Mouse (Mus musculus): Measurements from ENCODE around the gene Src. TPM values are rescaled to one million over a fixed set of nuclear protein-coding genes. Genes with fewer than 3 reads are reported as not detected.
A peak's percentile ranks its signal among the peaks of the same experiment; 100 is the strongest.

Gene Src
- polyA plus RNA-seq, 1 experiment from 2014 or later, result 30.1 TPM

DNA sequence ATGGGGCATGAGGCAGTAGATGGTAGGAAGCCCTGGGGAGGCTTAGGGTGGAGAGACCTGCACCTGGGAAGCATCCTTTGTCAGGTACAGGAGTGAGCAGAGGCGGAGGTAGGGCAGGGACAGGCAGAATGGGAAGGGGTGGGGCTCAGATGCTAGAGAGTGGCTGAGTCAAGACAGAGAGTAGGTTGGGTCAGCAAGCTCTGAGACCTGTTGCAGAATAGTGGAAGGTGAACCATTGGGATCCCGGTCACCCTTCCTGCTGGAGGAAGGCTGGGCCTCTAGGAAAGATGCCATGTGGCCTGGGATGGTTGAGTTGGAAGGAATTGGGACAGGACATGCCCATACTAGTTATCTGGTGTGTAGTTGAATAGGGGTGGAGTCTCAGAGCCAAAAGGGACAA is 25.9 kb upstream of the Src start:
- DNase-seq (ENCODE audit: low spot score) (no peak), ATAC-seq (ENCODE audit: low FRiP score) (no peak)
- H3K9me3 ChIP-seq (ENCODE audit: control insufficient read depth, low read length), result no peaks in the 10 kb centered on the region
- peaks cover 16% of the 10 kb centered on the region for H3K36me3 ChIP-seq (replicated peaks; ENCODE audit: control insufficient read depth, insufficient read depth)
- H3K4me3 ChIP-seq (replicated peaks; ENCODE audit: low read length), result no peak overlapping the region
- no peaks in the 10 kb centered on the region for H3K27me3 ChIP-seq (ENCODE audit: control insufficient read depth, insufficient read depth, low read length)
- H3K4me2 ChIP-seq (replicated peaks), result no peak overlapping the region
- no peak overlapping the region for H3K27ac ChIP-seq
- WGBS, result 100% methylated on average over 2 of the region's 2 CpGs
- no peak overlapping the region for H3K9ac ChIP-seq
- no peaks in the 10 kb centered on the region for H3K4me1 ChIP-seq (replicated peaks; ENCODE audit: control insufficient read depth, insufficient read depth, low read length)

DNA sequence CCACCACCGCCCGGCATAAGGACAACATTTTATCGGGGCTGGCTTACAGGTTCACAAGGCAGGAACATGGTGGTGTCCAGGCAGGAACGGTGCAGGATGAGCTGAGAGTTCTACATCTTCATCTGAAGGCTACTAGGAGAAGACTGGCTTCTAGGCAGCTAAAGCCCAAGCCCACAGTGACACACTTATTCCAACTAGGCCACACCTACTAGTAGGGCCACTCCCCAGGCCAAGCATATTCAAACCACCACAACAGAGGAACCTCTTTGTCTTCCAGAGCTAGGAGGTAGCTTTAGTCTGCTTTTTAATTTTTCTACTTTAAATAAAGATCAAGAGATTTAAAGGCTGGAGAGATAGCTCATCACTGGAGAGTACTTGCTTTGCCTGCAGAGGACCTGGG is 24.7 kb upstream of the Src start:
- no peak overlapping the region for H3K9ac ChIP-seq

DNA sequence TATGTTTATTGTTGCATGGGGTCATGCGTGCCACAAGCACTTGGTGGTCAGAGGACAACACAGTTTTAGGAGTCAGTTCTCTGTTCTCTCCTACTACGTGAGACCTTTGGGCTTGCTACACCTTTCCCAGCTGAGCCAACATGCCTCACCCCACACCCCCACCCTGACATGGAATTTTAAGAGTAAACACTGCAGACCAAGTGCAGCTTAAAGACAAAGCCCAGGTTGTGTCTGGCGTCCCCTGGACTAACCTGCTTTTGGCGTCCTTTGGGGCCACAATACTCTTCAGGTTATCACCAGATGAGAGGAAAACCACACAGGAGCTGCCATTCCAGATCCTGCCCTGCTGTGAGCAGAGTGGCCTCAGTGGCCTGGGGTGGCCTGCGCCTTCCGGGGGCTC is 23.4 kb upstream of the Src start:
- ATAC-seq (ENCODE audit: low FRiP score) (no peak), DNase-seq (ENCODE audit: low spot score) (no peak)
- H3K4me2 ChIP-seq (replicated peaks), result no peak overlapping the region
- no peaks in the 10 kb centered on the region for H3K27me3 ChIP-seq (ENCODE audit: control insufficient read depth, insufficient read depth, low read length)
- H3K36me3 ChIP-seq (replicated peaks; ENCODE audit: control insufficient read depth, insufficient read depth), result peaks cover 27% of the 10 kb centered on the region
- peak overlapping the region; percentile 38 for H3K27ac ChIP-seq
- WGBS, result 79% methylated on average over 6 of the region's 6 CpGs
- no peak overlapping the region for H3K9ac ChIP-seq
- no peaks in the 10 kb centered on the region for H3K4me1 ChIP-seq (replicated peaks; ENCODE audit: control insufficient read depth, insufficient read depth, low read length)
- H3K4me3 ChIP-seq (replicated peaks; ENCODE audit: low read length), result no peak overlapping the region
- H3K9me3 ChIP-seq (ENCODE audit: control insufficient read depth, low read length), result 0 out of 2 replicates have a peak, but pooled peaks cover 6% of the 10 kb centered on the region

More for the DNA sequence above, 24.7 kb upstream of the Src start:
- H3K27me3 ChIP-seq (ENCODE audit: control insufficient read depth, insufficient read depth, low read length), result no peaks in the 10 kb centered on the region
- H3K9me3 ChIP-seq (ENCODE audit: control insufficient read depth, low read length), result 0 out of 2 replicates have a peak, but pooled peaks cover 5% of the 10 kb centered on the region
- ATAC-seq (ENCODE audit: low FRiP score), result no peak
- H3K27ac ChIP-seq, result no peak overlapping the region
- no peak overlapping the region for H3K4me3 ChIP-seq (replicated peaks; ENCODE audit: low read length)
- no peak overlapping the region for H3K4me2 ChIP-seq (replicated peaks)
- DNase-seq (ENCODE audit: low spot score), result no peak
- WGBS, result 95% methylated on average over 4 of the region's 4 CpGs
- H3K4me1 ChIP-seq (replicated peaks; ENCODE audit: control insufficient read depth, insufficient read depth, low read length), result no peaks in the 10 kb centered on the region
- peaks cover 25% of the 10 kb centered on the region for H3K36me3 ChIP-seq (replicated peaks; ENCODE audit: control insufficient read depth, insufficient read depth)

DNA sequence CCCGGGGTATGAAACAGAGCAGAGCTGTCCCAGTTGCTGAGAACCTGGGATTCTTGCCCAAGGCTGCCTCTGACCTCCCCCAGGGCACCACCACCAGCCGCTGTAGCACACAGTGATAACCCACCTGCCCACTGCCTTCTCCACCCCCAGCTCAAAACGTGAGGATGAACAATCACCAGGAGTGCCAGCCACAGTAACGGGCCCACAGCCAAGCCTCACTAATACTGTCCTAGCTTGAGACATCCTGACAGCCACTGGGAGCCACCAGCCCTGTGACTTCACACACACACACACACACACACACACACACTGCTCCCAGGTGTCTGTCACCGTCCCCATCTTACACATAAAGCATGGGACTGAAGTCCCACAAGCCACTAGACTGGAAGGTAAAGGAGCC is 22.9 kb upstream of the Src start:
- WGBS, result 71% methylated on average over 5 of the region's 5 CpGs

DNA sequence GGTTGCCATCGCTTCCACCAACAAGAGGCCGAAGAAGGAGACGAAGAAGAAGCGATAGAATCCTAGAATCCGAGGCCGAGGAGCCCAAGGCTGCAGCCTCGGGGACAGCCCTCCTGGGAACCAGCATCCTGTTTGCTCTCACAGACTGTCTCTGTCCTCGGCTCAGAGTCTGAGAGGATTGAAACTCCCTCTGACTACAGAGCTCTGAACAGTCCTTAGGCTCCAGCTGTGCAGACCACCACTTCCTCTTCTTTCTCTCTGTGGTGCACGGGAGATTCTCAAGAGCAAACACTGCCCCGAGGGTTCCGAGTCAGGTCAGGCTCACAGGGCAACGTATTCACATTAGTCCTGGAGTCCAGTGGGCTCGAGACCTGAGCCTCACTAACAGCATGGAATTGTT is 22.3 kb upstream of the Src start:
- Histone ChIP-seq H3K4me2 (replicated peaks) (no peak overlapping the region), H3K36me3 (replicated peaks; ENCODE audit: control insufficient read depth, insufficient read depth) (peaks cover 27% of the 10 kb centered on the region), H3K4me1 (replicated peaks; ENCODE audit: control insufficient read depth, insufficient read depth, low read length) (no peaks in the 10 kb centered on the region), H3K27ac (0 out of 2 replicates have a peak overlapping the region, but pooled peaks have one; percentile 9), H3K4me3 (replicated peaks; ENCODE audit: low read length) (no peak overlapping the region), H3K9ac (no peak overlapping the region; the same call in 1 of the 2 replicates), H3K9me3 (ENCODE audit: control insufficient read depth, low read length) (0 out of 2 replicates have a peak, but pooled peaks cover 6% of the 10 kb centered on the region), H3K27me3 (ENCODE audit: control insufficient read depth, insufficient read depth, low read length) (no peaks in the 10 kb centered on the region)
- WGBS, result 63% methylated on average over 13 of the region's 13 CpGs
- no peak for ATAC-seq (ENCODE audit: low FRiP score)
- no peak for DNase-seq (ENCODE audit: low spot score)

More for the DNA sequence above, 22.9 kb upstream of the Src start:
- peaks cover 27% of the 10 kb centered on the region for H3K36me3 ChIP-seq (replicated peaks; ENCODE audit: control insufficient read depth, insufficient read depth)
- no peak overlapping the region for H3K9ac ChIP-seq
- ATAC-seq (ENCODE audit: low FRiP score) (no peak), DNase-seq (ENCODE audit: low spot score) (no peak)
- 0 out of 2 replicates have a peak, but pooled peaks cover 6% of the 10 kb centered on the region for H3K9me3 ChIP-seq (ENCODE audit: control insufficient read depth, low read length)
- no peaks in the 10 kb centered on the region for H3K4me1 ChIP-seq (replicated peaks; ENCODE audit: control insufficient read depth, insufficient read depth, low read length)
- H3K4me2 ChIP-seq (replicated peaks), result no peak overlapping the region; the same call in 1 of the 2 replicates
- H3K4me3 ChIP-seq (replicated peaks; ENCODE audit: low read length), result no peak overlapping the region
- H3K27me3 ChIP-seq (ENCODE audit: control insufficient read depth, insufficient read depth, low read length), result no peaks in the 10 kb centered on the region
- H3K27ac ChIP-seq, result peak overlapping the region; percentile 38

DNA sequence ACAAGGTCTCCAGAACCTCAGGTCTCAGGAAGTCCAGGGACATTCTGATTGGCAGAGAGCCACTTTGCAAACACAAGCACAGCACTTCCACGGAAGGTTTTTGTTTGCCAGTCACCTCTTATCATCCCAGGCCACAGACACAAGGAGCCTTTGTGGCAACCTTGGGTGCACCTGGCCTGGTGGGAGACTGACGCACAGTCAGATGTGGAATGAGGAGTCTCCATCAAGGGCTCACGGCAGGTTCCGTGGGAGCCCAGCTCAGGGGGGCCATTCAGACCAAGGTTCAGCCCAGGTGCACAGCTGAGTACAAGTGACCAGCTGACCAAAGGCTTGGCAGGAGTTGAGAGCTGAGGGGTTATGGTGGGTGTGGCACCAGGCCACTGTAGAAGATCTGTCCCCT is 20.9 kb upstream of the Src start:
- H3K27ac ChIP-seq, result no peak overlapping the region
- 0 out of 2 replicates have a peak, but pooled peaks cover 6% of the 10 kb centered on the region for H3K9me3 ChIP-seq (ENCODE audit: control insufficient read depth, low read length)
- H3K4me3 ChIP-seq (replicated peaks; ENCODE audit: low read length), result no peak overlapping the region
- H3K4me1 ChIP-seq (replicated peaks; ENCODE audit: control insufficient read depth, insufficient read depth, low read length), result no peaks in the 10 kb centered on the region
- no peak overlapping the region for H3K9ac ChIP-seq
- ATAC-seq (ENCODE audit: low FRiP score) (no peak), DNase-seq (ENCODE audit: low spot score) (no peak)
- 89% methylated on average over 4 of the region's 4 CpGs for WGBS
- H3K27me3 ChIP-seq (ENCODE audit: control insufficient read depth, insufficient read depth, low read length), result no peaks in the 10 kb centered on the region
- no peak overlapping the region for H3K4me2 ChIP-seq (replicated peaks)
- peaks cover 27% of the 10 kb centered on the region for H3K36me3 ChIP-seq (replicated peaks; ENCODE audit: control insufficient read depth, insufficient read depth)

DNA sequence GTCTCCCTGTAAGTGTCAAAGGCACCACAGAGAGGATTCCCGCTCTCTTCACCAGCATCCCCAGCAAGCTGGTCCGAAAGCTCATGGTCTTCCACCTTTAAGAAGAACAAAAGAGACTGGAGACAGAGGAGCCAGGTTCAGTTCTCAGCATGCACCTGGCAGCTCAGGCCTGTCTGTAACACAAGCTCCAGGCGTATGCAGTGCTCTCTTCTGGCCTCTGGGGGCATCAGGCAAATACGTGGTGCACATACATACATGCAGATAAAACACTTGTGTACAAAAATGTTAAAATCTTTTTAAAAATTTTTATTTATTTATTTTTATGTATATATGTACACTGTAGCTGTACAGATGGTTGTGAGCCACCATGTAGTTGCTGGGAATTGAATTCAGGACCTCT is 19.7 kb upstream of the Src start:
- no peak overlapping the region for H3K4me3 ChIP-seq (replicated peaks; ENCODE audit: low read length)
- H3K36me3 ChIP-seq (replicated peaks; ENCODE audit: control insufficient read depth, insufficient read depth), result peaks cover 27% of the 10 kb centered on the region
- H3K4me2 ChIP-seq (replicated peaks), result no peak overlapping the region
- no peak for ATAC-seq (ENCODE audit: low FRiP score)
- no peak for DNase-seq (ENCODE audit: low spot score)
- WGBS, result 96% methylated on average over 4 of the region's 4 CpGs
- no peak overlapping the region for H3K27ac ChIP-seq
- H3K27me3 ChIP-seq (ENCODE audit: control insufficient read depth, insufficient read depth, low read length), result no peaks in the 10 kb centered on the region
- no peak overlapping the region for H3K9ac ChIP-seq
- 0 out of 2 replicates have a peak, but pooled peaks cover 6% of the 10 kb centered on the region for H3K9me3 ChIP-seq (ENCODE audit: control insufficient read depth, low read length)
- no peaks in the 10 kb centered on the region for H3K4me1 ChIP-seq (replicated peaks; ENCODE audit: control insufficient read depth, insufficient read depth, low read length)

DNA sequence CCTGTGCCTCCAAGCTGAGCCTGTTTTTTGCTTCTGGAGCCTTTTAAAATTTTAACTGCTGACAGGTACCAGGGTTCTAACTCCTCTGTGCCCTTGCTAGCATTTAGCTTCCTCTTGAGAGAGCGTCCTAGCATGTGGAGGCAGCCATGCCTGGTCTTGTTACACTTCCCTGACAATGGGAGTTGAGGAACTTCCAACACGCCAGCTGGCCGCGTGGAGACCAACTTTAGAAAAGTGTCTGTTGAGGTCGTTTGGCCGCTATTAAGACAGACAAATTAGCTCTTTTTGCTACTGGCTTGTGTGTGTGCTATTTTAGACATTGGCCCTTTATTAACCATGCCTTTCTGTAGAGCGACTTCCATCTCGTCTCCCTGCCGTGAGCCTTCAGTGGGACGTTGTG is 18.4 kb upstream of the Src start:
- Histone ChIP-seq H3K27ac (no peak overlapping the region), H3K9me3 (ENCODE audit: control insufficient read depth, low read length) (0 out of 2 replicates have a peak, but pooled peaks cover 6% of the 10 kb centered on the region), H3K36me3 (replicated peaks; ENCODE audit: control insufficient read depth, insufficient read depth) (peaks cover 27% of the 10 kb centered on the region), H3K4me1 (replicated peaks; ENCODE audit: control insufficient read depth, insufficient read depth, low read length) (no peaks in the 10 kb centered on the region), H3K4me3 (replicated peaks; ENCODE audit: low read length) (no peak overlapping the region), H3K27me3 (ENCODE audit: control insufficient read depth, insufficient read depth, low read length) (no peaks in the 10 kb centered on the region), H3K4me2 (replicated peaks) (no peak overlapping the region), H3K9ac (no peak overlapping the region)
- WGBS, result 86% methylated on average over 10 of the region's 10 CpGs
- ATAC-seq (ENCODE audit: low FRiP score), result no peak
- DNase-seq (ENCODE audit: low spot score), result no peak

DNA sequence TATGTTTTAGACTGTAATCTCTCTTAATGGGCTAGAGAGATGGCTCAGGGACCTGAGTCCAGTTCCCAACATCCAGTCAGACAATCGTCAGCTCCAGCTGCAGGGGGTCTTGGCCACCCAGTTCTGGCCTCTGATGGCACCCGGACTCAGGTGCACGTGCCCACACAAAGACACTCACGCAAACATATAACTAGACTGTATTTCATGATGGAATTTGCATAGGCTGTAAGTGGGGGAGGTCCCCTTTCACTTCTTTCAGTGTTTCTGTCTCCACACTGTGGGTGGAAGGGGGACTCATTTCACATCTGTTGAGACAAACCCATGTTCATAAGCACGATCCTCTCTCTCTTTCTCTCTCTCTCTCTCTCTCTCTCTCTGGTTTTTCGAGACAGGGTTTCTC is 17.8 kb upstream of the Src start:
- 96% methylated on average over 6 of the region's 6 CpGs for WGBS
- ATAC-seq (ENCODE audit: low FRiP score) (no peak), DNase-seq (ENCODE audit: low spot score) (no peak)
- Histone ChIP-seq H3K27me3 (ENCODE audit: control insufficient read depth, insufficient read depth, low read length) (no peaks in the 10 kb centered on the region), H3K4me1 (replicated peaks; ENCODE audit: control insufficient read depth, insufficient read depth, low read length) (no peaks in the 10 kb centered on the region), H3K9ac (no peak overlapping the region), H3K36me3 (replicated peaks; ENCODE audit: control insufficient read depth, insufficient read depth) (peaks cover 27% of the 10 kb centered on the region), H3K4me3 (replicated peaks; ENCODE audit: low read length) (no peak overlapping the region), H3K4me2 (replicated peaks) (no peak overlapping the region), H3K27ac (no peak overlapping the region), H3K9me3 (ENCODE audit: control insufficient read depth, low read length) (0 out of 2 replicates have a peak, but pooled peaks cover 6% of the 10 kb centered on the region)

DNA sequence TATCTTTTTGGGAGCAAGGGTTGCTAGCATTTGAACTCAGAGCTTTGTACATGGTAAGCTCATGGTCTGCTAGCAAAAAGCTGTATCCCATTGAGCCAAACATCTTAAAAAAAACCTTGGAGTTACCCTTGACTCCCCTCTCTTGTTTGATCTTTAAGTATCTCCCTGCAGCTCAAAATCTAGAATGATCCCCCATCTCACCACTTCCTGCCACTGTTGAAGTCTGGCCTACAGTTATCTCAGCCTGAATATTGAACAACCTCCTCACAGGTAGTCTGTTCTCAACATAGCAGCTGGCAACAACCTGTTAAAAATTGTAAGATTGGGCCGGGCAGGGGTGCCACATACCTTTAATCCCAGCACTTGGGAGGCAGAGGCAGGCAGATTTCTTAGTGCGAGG is 17.0 kb upstream of the Src start:
- H3K9me3 ChIP-seq (ENCODE audit: control insufficient read depth, low read length), result 0 out of 2 replicates have a peak, but pooled peaks cover 6% of the 10 kb centered on the region
- H3K27me3 ChIP-seq (ENCODE audit: control insufficient read depth, insufficient read depth, low read length), result no peaks in the 10 kb centered on the region
- H3K36me3 ChIP-seq (replicated peaks; ENCODE audit: control insufficient read depth, insufficient read depth), result peaks cover 22% of the 10 kb centered on the region
- no peak overlapping the region for H3K27ac ChIP-seq
- DNase-seq (ENCODE audit: low spot score) (no peak), ATAC-seq (ENCODE audit: low FRiP score) (no peak)
- H3K4me2 ChIP-seq (replicated peaks), result no peak overlapping the region
- 96% methylated on average over 2 of the region's 2 CpGs for WGBS
- no peak overlapping the region for H3K4me3 ChIP-seq (replicated peaks; ENCODE audit: low read length)
- H3K4me1 ChIP-seq (replicated peaks; ENCODE audit: control insufficient read depth, insufficient read depth, low read length), result no peaks in the 10 kb centered on the region
- no peak overlapping the region for H3K9ac ChIP-seq

Measured in hindbrain, embryonic 14.5 days (tissue).